Mouse (Mus musculus) stomach, embryonic 14.5 days (tissue): ENCODE results near the gene Fos. TPM values are rescaled to one million over a fixed set of nuclear protein-coding genes. Genes with fewer than 3 reads are reported as not detected.

Source experiments
- polyA plus RNA-seq: library from polyadenylated mRNA; unstranded; fragments of >200 nt; fragmentation: Nextera tagmentation; extraction: Ambion mirVana; gene quantifications from 2 replicates; pipeline ENCODE4 v1.2.1, GENCODE M21; 2014

Fos gene
- polyA plus RNA-seq, 1 experiment from 2014 or later = 8.6 TPM

Other genes starting within 250 kb of the Fos start
- 9.0 and 9.8 TPM in 2 replicates for gene Mlh3, start 203.3 kb upstream of the Fos start, polyA plus RNA-seq
- gene Acyp1, start 185.5 kb upstream of the Fos start, polyA plus RNA-seq = 45.2 and 56.8 TPM in 2 replicates
- gene Zc2hc1c, start 185.3 kb upstream of the Fos start, polyA plus RNA-seq = 2.0 and 2.8 TPM in 2 replicates
- gene Nek9, start 134.5 kb upstream of the Fos start, polyA plus RNA-seq = 20.3 and 20.4 TPM in 2 replicates
- 386 and 405 TPM in 2 replicates for gene Tmed10, start 99.0 kb upstream of the Fos start, polyA plus RNA-seq
- 0.98 and 1.4 TPM in 2 replicates for gene Jdp2, start 125.1 kb downstream of the Fos start, polyA plus RNA-seq
- gene Batf, start 212.8 kb downstream of the Fos start, polyA plus RNA-seq = 2.6 and 4.3 TPM in 2 replicates